Mouse (Mus musculus) liver, embryonic 14.5 days (tissue): ENCODE measurements around the gene Pycr2. TPM values are rescaled to one million over a fixed set of nuclear protein-coding genes. Genes with fewer than 3 reads are reported as not detected.

Experiments
- ATAC-seq: fragments of 200-750 bp; cut with Nextera tagmentation; 2 replicates; pipeline ENCODE4 v1.8.0; 2017; ENCODE audit warnings: moderate number of reproducible peaks, mild to moderate bottlenecking, moderate library complexity; ENCODE audit not compliant: insufficient read depth
- DNase-seq, 3 experiments: peaks; one replicate each; pipeline ENCODE4 v3.0.0-alpha.2; 2012 to 2013; ENCODE audit warnings: low read depth in 3 of 3, low spot score in 3 of 3
- H3K27ac ChIP-seq: fragments of 300-500 bp; sonication (generic); 2 replicates; pipeline ENCODE4 v1.5.1; 2014; ENCODE audit warnings: moderate library complexity, mild to moderate bottlenecking, control low read depth, inconsistent platforms
- H3K27me3 ChIP-seq: fragments of 300-500 bp; sonication (generic); 2 replicates; pipeline ENCODE4 v1.6.1; 2014; ENCODE audit warnings: mild to moderate bottlenecking, low read length, moderate library complexity; ENCODE audit not compliant: control insufficient read depth, insufficient read depth
- H3K36me3 ChIP-seq: fragments of 300-500 bp; sonication (generic); replicated peaks from 2 replicates; pipeline ENCODE4 v1.6.1; 2014; ENCODE audit warnings: low read depth; ENCODE audit not compliant: control insufficient read depth, insufficient read depth
- H3K4me1 ChIP-seq, 2 experiments: fragments of 200-500 bp in 1 of 2; fragments of 300-500 bp in 1 of 2; sonication (generic) in 1 of 2; replicated peaks; 2 replicates each; pipeline ENCODE4 v1.6.1; 2012 to 2014; ENCODE audit warnings: antibody characterized with exemption in 1 of 2, inconsistent platforms in 1 of 2, low read length in 1 of 2; ENCODE audit not compliant: control insufficient read depth in 2 of 2, insufficient read depth in 2 of 2
- H3K4me2 ChIP-seq: fragments of 300-500 bp; sonication (generic); 2 replicates; pipeline ENCODE4 v1.6.1; 2014; ENCODE audit warnings: low read depth, mild to moderate bottlenecking, control low read depth, moderate library complexity
- H3K4me3 ChIP-seq, 2 experiments: fragments of 200-500 bp in 1 of 2; fragments of 300-500 bp in 1 of 2; sonication (generic) in 1 of 2; 2 replicates each; pipeline ENCODE4 v1.5.1; 2012 to 2014; ENCODE audit warnings: low read depth in 2 of 2, low read length in 2 of 2, mild to moderate bottlenecking in 2 of 2, control low read depth in 1 of 2, inconsistent platforms in 1 of 2, moderate library complexity in 1 of 2; ENCODE audit not compliant: insufficient read depth in 1 of 2
- H3K9ac ChIP-seq: fragments of 300-500 bp; sonication (generic); replicated peaks from 2 replicates; pipeline ENCODE4 v1.6.1; 2014; ENCODE audit warnings: mild to moderate bottlenecking, control low read depth, moderate library complexity
- H3K9me3 ChIP-seq: fragments of 300-500 bp; sonication (generic); 2 replicates; pipeline ENCODE4 v1.6.1; 2016; ENCODE audit warnings: low read length, mixed read lengths; ENCODE audit not compliant: control insufficient read depth
- CTCF ChIP-seq: IDR thresholded peaks from 2 replicates; pipeline ENCODE4 v1.5.1; 2016; ENCODE audit warnings: antibody characterized with exemption, low read depth, control low read depth
- EP300 ChIP-seq: IDR thresholded peaks from 2 replicates; pipeline ENCODE4 v1.6.1; 2016; ENCODE audit warnings: antibody characterized with exemption, low read depth
- WGBS: fragments of 180-500 bp; shearing (Covaris S2); extraction: QIAGEN DNeasy Blood & Tissue Kit; methylation state at CpG from one replicate; pipeline ENCODE4 v1.1.7; 2014; ENCODE audit not compliant: insufficient replicate concordance; 5-methylcytosine and 5-hydroxymethylcytosine counted together
- polyA plus RNA-seq, 2 experiments: library from polyadenylated mRNA; depleted of rRNA in 1 of 2; stranded (reverse) in 1 of 2; unstranded in 1 of 2; fragments of >200 nt; fragmentation: Nextera tagmentation in 1 of 2; extraction: Ambion mirVana in 1 of 2; gene quantifications; 2 replicates each; pipeline versions ENCODE4 v1.2.1 to v1.2.3; 2012 to 2014

Pycr2 gene
- polyA plus RNA-seq, 2 experiments = 52.0 to 84.6 TPM

DNA sequence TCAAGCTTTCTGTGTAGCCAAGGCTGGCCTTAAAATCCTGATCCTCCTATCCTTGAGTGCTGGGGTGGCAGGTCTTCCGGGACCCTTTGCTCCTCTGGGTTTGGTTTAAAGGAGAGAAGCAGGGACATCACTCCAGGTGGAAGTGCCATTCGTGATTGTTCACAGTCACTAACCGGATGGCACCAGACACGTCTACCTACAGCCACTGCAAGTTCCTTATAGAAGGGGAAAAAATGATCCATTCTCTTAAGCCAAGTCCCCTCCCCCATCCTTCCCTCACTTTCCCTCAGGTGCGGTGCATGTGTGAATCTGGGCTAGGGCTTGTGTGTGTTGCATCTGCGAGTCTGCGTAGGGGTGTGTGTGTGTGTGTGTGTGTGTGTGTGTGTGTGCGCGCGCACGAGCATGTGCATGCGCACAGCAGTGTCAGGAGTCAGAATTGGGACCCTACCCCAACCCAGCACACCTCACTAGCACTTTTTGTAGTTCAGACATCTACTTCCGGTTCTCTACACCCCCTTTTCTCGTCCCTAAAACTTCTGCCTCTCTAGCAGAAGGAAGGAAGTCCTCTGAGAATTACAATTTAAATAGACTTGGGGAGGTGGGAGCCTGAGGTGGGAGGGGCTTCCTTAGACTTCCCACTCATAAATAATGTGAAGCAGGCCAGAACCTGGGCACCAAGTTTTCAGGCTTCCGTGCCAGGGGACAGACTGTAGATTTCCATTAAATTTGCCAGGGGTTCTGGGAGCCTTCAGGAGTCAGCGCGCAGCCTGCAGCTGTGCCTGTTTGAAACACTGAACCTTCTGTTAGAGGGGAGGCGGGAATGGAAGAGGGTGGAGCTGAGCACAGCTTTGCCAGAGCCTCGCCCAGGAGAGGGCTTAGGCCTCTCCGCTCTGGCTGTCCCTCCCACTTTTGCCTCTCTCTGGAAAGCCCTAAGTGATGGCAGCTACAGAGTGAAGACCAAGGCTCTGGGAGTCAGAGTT, 41.2 kb downstream of the Pycr2 start:
- no peaks in the 10 kb centered on the region for H3K27me3 ChIP-seq
- ATAC-seq = peak; percentile 75
- DNase-seq = peak; percentile 62 to 75 (median 69)
- peak overlapping the region; percentile 59 for H3K9ac ChIP-seq
- TF ChIP-seq CTCF = no peak
- TF ChIP-seq EP300 = 0 out of 2 replicates have a peak, but pooled peaks have one; percentile 9
- H3K4me2 ChIP-seq = peak overlapping the region; percentile 66
- H3K9me3 ChIP-seq = no peaks in the 10 kb centered on the region
- peaks cover 34 to 43% of the 10 kb centered on the region in 2 experiments for H3K4me1 ChIP-seq
- peak overlapping the region; percentile 32 for H3K27ac ChIP-seq
- no peaks in the 10 kb centered on the region; the same call in 1 of the 2 replicates for H3K36me3 ChIP-seq
- peak overlapping the region in 1 of 2 experiments; percentile 30; a peak in 2 of 4 replicates for H3K4me3 ChIP-seq
- 24% methylated on average over 20 of the region's 20 CpGs for WGBS

DNA sequence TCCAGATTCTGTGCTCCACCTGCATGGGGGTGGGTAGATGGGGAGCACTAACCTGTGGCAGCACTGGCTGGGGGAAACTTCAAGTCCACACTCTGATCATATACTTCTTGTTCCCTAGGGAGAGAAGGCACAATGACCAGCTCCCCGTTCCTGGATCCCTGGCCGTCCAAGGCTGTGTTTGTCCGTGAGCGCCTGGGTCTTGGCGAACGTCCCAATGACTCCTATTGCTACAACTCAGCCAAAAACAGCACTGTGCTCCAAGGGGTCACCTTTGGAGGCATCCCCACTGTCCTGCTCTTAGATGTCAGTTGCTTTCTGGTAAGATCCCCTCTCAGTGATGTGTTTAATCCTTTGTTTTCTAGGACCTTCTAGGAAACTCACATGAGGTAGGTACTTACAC, 42.4 kb downstream of the Pycr2 start:
- no peak overlapping the region for H3K27ac ChIP-seq
- H3K9ac ChIP-seq = no peak overlapping the region; the same call in 1 of the 2 replicates
- no peaks in the 10 kb centered on the region; the same call in 1 of the 2 replicates for H3K36me3 ChIP-seq
- no peak overlapping the region for H3K4me3 ChIP-seq
- DNase-seq (no peak), ATAC-seq (no peak)
- no peak for TF ChIP-seq CTCF
- TF ChIP-seq EP300 = no peak
- WGBS = 87% methylated on average over 6 of the region's 6 CpGs
- no peak overlapping the region for H3K4me2 ChIP-seq
- H3K27me3 ChIP-seq = no peaks in the 10 kb centered on the region
- peaks cover 29 to 31% of the 10 kb centered on the region in 2 experiments for H3K4me1 ChIP-seq
- H3K9me3 ChIP-seq = no peaks in the 10 kb centered on the region

- peak in 1 of 3 experiments; percentile 28 for DNase-seq
- WGBS = 62% methylated on average over 6 of the region's 6 CpGs
- no peaks in the 10 kb centered on the region; the same call in none of the 2 replicates for H3K36me3 ChIP-seq
Measured at GRCm38 (mm10) chr1:180952085-180952746, 48.1 kb downstream of the Pycr2 start.

GRCm38 (mm10) chr1:180952808-180953207, 48.7 kb downstream of the Pycr2 start:
- DNase-seq (no peak), ATAC-seq (no peak)
- 66% methylated on average over 5 of the region's 5 CpGs for WGBS

More at GRCm38 (mm10) chr1:180952085-180952746, 48.1 kb downstream of the Pycr2 start:
- Histone ChIP-seq H3K4me3 (no peak overlapping the region), H3K27ac (no peak overlapping the region), H3K9ac (no peak overlapping the region), H3K4me1 (peaks cover 0 to 7% of the 10 kb centered on the region in 2 experiments; a peak in 1 of 4 replicates), H3K4me2 (no peak overlapping the region), H3K27me3 (no peaks in the 10 kb centered on the region), H3K9me3 (no peaks in the 10 kb centered on the region)
- TF ChIP-seq EP300 (no peak), CTCF (no peak)
- ATAC-seq = peak; percentile 56

More at GRCm38 (mm10) chr1:180952808-180953207, 48.7 kb downstream of the Pycr2 start:
- H3K9ac ChIP-seq = no peak overlapping the region
- H3K4me1 ChIP-seq = peaks cover 0 to 6% of the 10 kb centered on the region in 2 experiments; a peak in 1 of 4 replicates
- H3K27ac ChIP-seq = no peak overlapping the region
- no peaks in the 10 kb centered on the region; the same call in none of the 2 replicates for H3K36me3 ChIP-seq
- H3K9me3 ChIP-seq = no peaks in the 10 kb centered on the region
- no peak overlapping the region for H3K4me2 ChIP-seq
- H3K27me3 ChIP-seq = no peaks in the 10 kb centered on the region
- TF ChIP-seq EP300 = no peak
- TF ChIP-seq CTCF = no peak
- H3K4me3 ChIP-seq = no peak overlapping the region
